Comparison of ENCODE assay signal across 12 mouse cellular contexts in the genomic region with DNA sequence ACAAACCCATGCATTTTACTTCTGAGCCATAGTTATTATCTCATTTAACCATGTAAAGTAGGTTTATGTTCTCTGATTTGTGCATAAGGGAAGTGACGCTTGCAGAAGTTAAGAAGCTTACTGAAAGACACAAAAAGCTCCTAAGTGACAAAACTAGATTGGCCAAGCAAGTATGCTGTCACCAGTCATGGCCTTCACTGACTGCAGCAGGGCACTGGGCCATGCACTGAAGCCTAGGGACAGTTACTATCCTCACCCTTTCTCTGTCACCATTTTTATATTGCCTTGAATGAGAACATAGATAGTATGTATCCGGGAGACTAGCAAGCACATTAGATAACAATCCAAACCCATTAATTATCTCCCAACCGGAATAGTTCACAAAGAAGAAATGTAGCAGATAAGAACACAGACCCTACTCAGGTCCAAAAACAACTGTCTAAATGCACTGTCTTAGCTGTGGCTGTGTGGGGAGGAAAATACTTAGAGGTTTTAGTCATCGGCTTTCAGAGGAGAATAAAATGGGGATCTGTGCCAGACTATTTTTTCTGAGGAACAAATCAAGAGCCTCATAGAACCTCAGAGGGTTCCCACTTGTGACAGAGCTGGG.
A peak's percentile ranks its signal among the peaks of the same experiment; 100 is the strongest.
DNase-seq lines count a peak whose midpoint lies in the region; ATAC-seq and TF ChIP-seq lines count a peak whose summit lies in the region.
"Had no signal": no experiment of that assay in that cellular context is flagged by ENCODE, and none has a peak within 500 bp of the region (broad histone marks: within the 10 kb centered on the region; RNA-seq: fewer than 3 reads in every experiment).

No protein-coding gene starts in this region.

- WGBS in lung, embryonic 16.5 days, result 55% methylated on average over 4 of the region's 4 CpGs
- 35% methylated on average over 4 of the region's 4 CpGs for WGBS in lung, adult 2 months
- WGBS in heart, embryonic 16.5 days, result 31% methylated on average over 4 of the region's 4 CpGs

- no peak overlapping the region for H3K4me2 ChIP-seq in lung, embryonic 16.5 days (ENCODE audit: low read depth, low read length)
- H3K4me2 ChIP-seq in heart, embryonic 16.5 days (ENCODE audit: low read depth, low read length), result no peak overlapping the region
- H3K4me2 ChIP-seq in myocyte (ENCODE audit: low read depth), result peak overlapping the region; percentile 1
- H3K4me2 ChIP-seq: hindbrain, embryonic 12.5 days had no signal

- no peaks in the 10 kb centered on the region for H3K79me2 ChIP-seq in myocyte (ENCODE audit: control insufficient read depth, insufficient read depth)

- H3K27me3 ChIP-seq in lung, embryonic 16.5 days (ENCODE audit: control insufficient read depth, insufficient read depth, low read depth, low read length), result no peaks in the 10 kb centered on the region
- H3K27me3 ChIP-seq in heart, embryonic 16.5 days (ENCODE audit: control insufficient read depth, insufficient read depth, low read length), result no peaks in the 10 kb centered on the region
- no peaks in the 10 kb centered on the region for H3K27me3 ChIP-seq in myocyte (ENCODE audit: control insufficient read depth, insufficient read depth, insufficient read length)
- H3K27me3 ChIP-seq: hindbrain, embryonic 12.5 days had no signal

- H3K36me3 ChIP-seq in lung, embryonic 16.5 days (ENCODE audit: control insufficient read depth, insufficient read depth, low read length), result 0 out of 2 replicates have a peak, but pooled peaks cover 2% of the 10 kb centered on the region
- H3K36me3 ChIP-seq in heart, embryonic 16.5 days (ENCODE audit: control insufficient read depth, insufficient read depth), result no peaks in the 10 kb centered on the region; the same call in 1 of the 2 replicates
- peaks cover 7% of the 10 kb centered on the region for H3K36me3 ChIP-seq in myocyte (ENCODE audit: control insufficient read depth, insufficient read depth)

- no peak for TF ChIP-seq POLR2A in lung, adult 2 months (IDR thresholded peaks at IDR 0.05; ENCODE audit: borderline replicate concordance, extremely low read depth, low read depth, low read length)
- TF ChIP-seq POLR2A in myocyte (IDR thresholded peaks at IDR 0.05; ENCODE audit: insufficient read length, low read depth), result no peak

- no peak overlapping the region for H3ac ChIP-seq in myocyte (ENCODE audit: control insufficient read depth, insufficient read length)

- H3K27ac ChIP-seq in lung, embryonic 16.5 days (ENCODE audit: low read length), result peak overlapping the region; percentile 48
- peak overlapping the region; percentile 46 for H3K27ac ChIP-seq in heart, embryonic 16.5 days (ENCODE audit: low read length)
- H3K27ac ChIP-seq: hindbrain, embryonic 12.5 days; liver, embryonic 14.5 days had no signal

- peaks cover 16% of the 10 kb centered on the region for H3K4me1 ChIP-seq in lung, embryonic 16.5 days (replicated peaks; ENCODE audit: control insufficient read depth, insufficient read depth, low read length)
- peaks cover 12% of the 10 kb centered on the region for H3K4me1 ChIP-seq in lung, adult 2 months (ENCODE audit: control insufficient read depth, insufficient read depth, low read length)
- peaks cover 13% of the 10 kb centered on the region for H3K4me1 ChIP-seq in heart, embryonic 16.5 days (ENCODE audit: control insufficient read depth, insufficient read depth, low read length)
- H3K4me1 ChIP-seq: hindbrain, embryonic 12.5 days had no signal

- peak; percentile 58; the same call in 1 of the 2 replicates for ATAC-seq in frontal cortex, adult (ENCODE audit: low TSS enrichment)
- peak; percentile 33; the same call in 1 of the 2 replicates for ATAC-seq in lung, embryonic 16.5 days (ENCODE audit: low read depth)
- peak; percentile 63 for ATAC-seq in heart, embryonic 16.5 days (replicated peaks; ENCODE audit: extremely low read depth, insufficient read depth, low FRiP score)

- no peak for DNase-seq in frontal cortex, postnatal 25 days (ENCODE audit: low spot score in 2 of 2)
- DNase-seq in lung, adult 2 months, result no peak
- DNase-seq in right cerebral cortex, adult 18-20 months, result no peak
- no peak for DNase-seq in left cerebral cortex, adult 18-20 months (ENCODE audit: low spot score in 2 of 2)
- DNase-seq: cerebellum, adult 2 months; thymus, postnatal 36 days had no signal

- H3K9ac ChIP-seq in lung, embryonic 16.5 days (ENCODE audit: low read length), result no peak overlapping the region
- H3K9ac ChIP-seq in heart, embryonic 16.5 days (ENCODE audit: low read length), result no peak overlapping the region
- H3K9ac ChIP-seq: hindbrain, embryonic 12.5 days; liver, embryonic 14.5 days had no signal

- H3K4me3 ChIP-seq in lung, embryonic 16.5 days (ENCODE audit: low read length), result no peak overlapping the region
- no peak overlapping the region for H3K4me3 ChIP-seq in lung, adult 2 months (replicated peaks; ENCODE audit: extremely low read depth, low read depth, low read length)
- no peak overlapping the region for H3K4me3 ChIP-seq in heart, embryonic 16.5 days (ENCODE audit: low read length)
- no peak overlapping the region for H3K4me3 ChIP-seq in myocyte
- H3K4me3 ChIP-seq: hindbrain, embryonic 12.5 days had no signal

- no peaks in the 10 kb centered on the region for H3K9me3 ChIP-seq in lung, embryonic 16.5 days (ENCODE audit: control insufficient read depth, low read length)
- no peaks in the 10 kb centered on the region for H3K9me3 ChIP-seq in heart, embryonic 16.5 days (replicated peaks; ENCODE audit: control insufficient read depth, low read length)
- H3K9me3 ChIP-seq: hindbrain, embryonic 12.5 days had no signal

- TF ChIP-seq CTCF in lung, adult 2 months (IDR thresholded peaks at IDR 0.05; ENCODE audit: insufficient read depth, low read length), result no peak

TF ChIP-seq in myocyte, 11 proteins besides CTCF, POLR2A, EP300 and RAD21:
- TF ChIP-seq SRF (IDR thresholded peaks at IDR 0.05; ENCODE audit: control insufficient read depth, insufficient read length, low read depth), result no peak
TF ChIP-seq in myocyte: peak in this region for 0.
